Mouse (Mus musculus) cerebellum, adult 8-10 months (tissue): ENCODE measurements around the gene Aoc1.

Experiments
- DNase-seq: peaks from one replicate; pipeline ENCODE4 v3.0.0; 2022

Aoc1 gene

GRCm38 (mm10) chr6:48912033-48912432 is 39.3 kb downstream of the Aoc1 start:
- no peak for DNase-seq

- no peak for DNase-seq
These were observed 40.9 kb downstream of the Aoc1 start for GRCm38 (mm10) chr6:48913587-48913986.

GRCm38 (mm10) chr6:48929595-48929994 is 56.9 kb downstream of the Aoc1 start, which contains the start of gene 1600015I10Rik:
Gene 1600015I10Rik, plus strand, starts transcription at chr6:48929895.
- DNase-seq = no peak

- no peak for DNase-seq
These were observed 76.9 kb downstream of the Aoc1 start for GRCm38 (mm10) chr6:48949596-48949995.

GRCm38 (mm10) chr6:48950676-48951075 is 78.0 kb downstream of the Aoc1 start:
- DNase-seq = no peak

GRCm38 (mm10) chr6:48951630-48952029 is 78.9 kb downstream of the Aoc1 start:
- no peak for DNase-seq

- DNase-seq = no peak
These were observed 80.5 kb downstream of the Aoc1 start for GRCm38 (mm10) chr6:48953220-48953619.

- no peak for DNase-seq
These were observed 81.5 kb downstream of the Aoc1 start for GRCm38 (mm10) chr6:48954211-48954610.

- DNase-seq = no peak
These were observed 82.2 kb downstream of the Aoc1 start for GRCm38 (mm10) chr6:48954946-48955345.

- DNase-seq = no peak
These were observed 84.1 kb downstream of the Aoc1 start for GRCm38 (mm10) chr6:48956785-48957184.

- DNase-seq = no peak
These were observed 85.4 kb downstream of the Aoc1 start for GRCm38 (mm10) chr6:48958053-48958452.
